ENCODE assay signal across 18 mouse cellular contexts in genomic region chr5:22565708-22566107, GRCm38 (mm10).
"Had no signal": no experiment of that assay in that cellular context is flagged by ENCODE, and none has a peak within 500 bp of the region (broad histone marks: within the 10 kb centered on the region; RNA-seq: fewer than 3 reads in every experiment).

No protein-coding gene starts in this region.

- DNase-seq: lung, adult 18-20 months; lung, embryonic 14.5 days; lung, postnatal 10 days; lung, postnatal 4 days; retina, postnatal 1 day; right cerebral cortex, adult 18-20 months; right cerebral cortex, postnatal 25 days; right cerebral cortex, postnatal 4 days; spleen, adult 18-20 months; thymus, adult 18-20 months; thymus, postnatal 14 days; thymus, postnatal 36 days had no signal

- H3K27me3 ChIP-seq: midbrain, embryonic 13.5 days; midbrain, embryonic 15.5 days; neural tube, embryonic 13.5 days; neural tube, embryonic 15.5 days had no signal

- H3K36me3 ChIP-seq: midbrain, embryonic 10.5 days; neural tube, embryonic 15.5 days had no signal

- H3K27ac ChIP-seq: midbrain, embryonic 10.5 days; midbrain, embryonic 13.5 days; midbrain, embryonic 15.5 days; neural tube, embryonic 13.5 days; neural tube, embryonic 15.5 days had no signal

- H3K4me2 ChIP-seq: lung, embryonic 14.5 days; midbrain, embryonic 13.5 days; midbrain, embryonic 15.5 days; neural tube, embryonic 13.5 days; neural tube, embryonic 15.5 days had no signal

- H3K4me3 ChIP-seq: midbrain, embryonic 10.5 days; midbrain, embryonic 13.5 days; midbrain, embryonic 15.5 days; myocyte; neural tube, embryonic 13.5 days; neural tube, embryonic 15.5 days had no signal

- ATAC-seq: midbrain, embryonic 13.5 days; midbrain, embryonic 15.5 days had no signal

- H3K9me3 ChIP-seq: midbrain, embryonic 10.5 days; midbrain, embryonic 15.5 days; neural tube, embryonic 13.5 days; neural tube, embryonic 15.5 days had no signal

- H3K9ac ChIP-seq: lung, embryonic 14.5 days; midbrain, embryonic 13.5 days; midbrain, embryonic 15.5 days; neural tube, embryonic 13.5 days; neural tube, embryonic 15.5 days had no signal

- H3K4me1 ChIP-seq: midbrain, embryonic 10.5 days; midbrain, embryonic 13.5 days; midbrain, embryonic 15.5 days; neural tube, embryonic 13.5 days; neural tube, embryonic 15.5 days had no signal
